ENCODE assay signal across 15 mouse cellular contexts in genomic region chr19:34758754-34759153, GRCm38 (mm10). TPM values are rescaled to one million over a fixed set of nuclear protein-coding genes. Genes with fewer than 3 reads are reported as not detected.
DNase-seq lines count a peak whose midpoint lies in the region; ATAC-seq and TF ChIP-seq lines count a peak whose summit lies in the region.
"Had no signal": no experiment of that assay in that cellular context is flagged by ENCODE, and none has a peak within 500 bp of the region (broad histone marks: within the 10 kb centered on the region; RNA-seq: fewer than 3 reads in every experiment).

No protein-coding gene starts in this region.

- H3K4me1 ChIP-seq in intestine, embryonic 15.5 days (replicated peaks) = no peaks in the 10 kb centered on the region
- peaks cover 4% of the 10 kb centered on the region; the same call in 1 of the 2 replicates for H3K4me1 ChIP-seq in intestine, postnatal 0 days (replicated peaks; ENCODE audit: control insufficient read depth, insufficient read depth, low read length)
- peaks cover 19% of the 10 kb centered on the region; the same call in 1 of the 2 replicates for H3K4me1 ChIP-seq in heart, embryonic 15.5 days (replicated peaks)
- H3K4me1 ChIP-seq in liver, embryonic 12.5 days = no peaks in the 10 kb centered on the region; the same call in 1 of the 2 replicates

- H3K4me2 ChIP-seq in intestine, embryonic 15.5 days (replicated peaks) = no peak overlapping the region
- no peak overlapping the region for H3K4me2 ChIP-seq in intestine, postnatal 0 days (replicated peaks; ENCODE audit: low read depth)
- no peak overlapping the region for H3K4me2 ChIP-seq in heart, embryonic 15.5 days
- no peak overlapping the region for H3K4me2 ChIP-seq in liver, embryonic 12.5 days
- H3K4me2 ChIP-seq: midbrain, embryonic 11.5 days had no signal

- no peak overlapping the region for H3K27ac ChIP-seq in intestine, embryonic 15.5 days
- H3K27ac ChIP-seq in intestine, postnatal 0 days (ENCODE audit: low read depth, low read length) = no peak overlapping the region
- peak overlapping the region; percentile 64 for H3K27ac ChIP-seq in heart, embryonic 15.5 days
- H3K27ac ChIP-seq in liver, embryonic 12.5 days = no peak overlapping the region
- H3K27ac ChIP-seq: heart, adult 2 months had no signal

- TF ChIP-seq CTCF in intestine, postnatal 0 days (IDR thresholded peaks at IDR 0.05; ENCODE audit: low read depth) = no peak

- no peaks in the 10 kb centered on the region for H3K27me3 ChIP-seq in intestine, embryonic 15.5 days (replicated peaks)
- no peaks in the 10 kb centered on the region for H3K27me3 ChIP-seq in intestine, postnatal 0 days (replicated peaks; ENCODE audit: control insufficient read depth, insufficient read depth, low read length)
- no peaks in the 10 kb centered on the region for H3K27me3 ChIP-seq in heart, embryonic 15.5 days
- H3K27me3 ChIP-seq in liver, embryonic 12.5 days (replicated peaks) = no peaks in the 10 kb centered on the region

- peak; percentile 87 for ATAC-seq in intestine, embryonic 15.5 days
- ATAC-seq in intestine, postnatal 0 days = no peak
- ATAC-seq in heart, embryonic 15.5 days (replicated peaks; ENCODE audit: insufficient number of reproducible peaks, insufficient read depth, low FRiP score, low read depth) = peak; percentile 83; the same call in 1 of the 2 replicates
- 0 out of 2 replicates have a peak, but pooled peaks have one; percentile 30 for ATAC-seq in liver, embryonic 12.5 days

- peak; percentile 88 to 93 for DNase-seq in kidney, adult 8-10 months
- DNase-seq in spleen, adult 18-20 months = no peak
- no peak for DNase-seq in cerebellum, postnatal 10 days
- DNase-seq in thymus, postnatal 4 days = no peak
- DNase-seq: adrenal gland, adult 8-10 months; cerebellum, postnatal 14 days; lung, postnatal 10 days; right cerebral cortex, postnatal 25 days; thymus, adult 2 months had no signal

- H3K4me3 ChIP-seq in intestine, embryonic 15.5 days (replicated peaks) = no peak overlapping the region
- H3K4me3 ChIP-seq in intestine, postnatal 0 days (ENCODE audit: low read depth, low read length) = no peak overlapping the region
- no peak overlapping the region for H3K4me3 ChIP-seq in heart, embryonic 15.5 days
- no peak overlapping the region for H3K4me3 ChIP-seq in liver, embryonic 12.5 days
- H3K4me3 ChIP-seq: heart, adult 2 months had no signal

- H3K9me3 ChIP-seq in intestine, embryonic 15.5 days = no peaks in the 10 kb centered on the region
- H3K9me3 ChIP-seq in intestine, postnatal 0 days (ENCODE audit: control insufficient read depth) = no peaks in the 10 kb centered on the region
- H3K9me3 ChIP-seq in heart, embryonic 15.5 days (replicated peaks) = no peaks in the 10 kb centered on the region
- H3K9me3 ChIP-seq in liver, embryonic 12.5 days (replicated peaks) = no peaks in the 10 kb centered on the region

- H3K9ac ChIP-seq in intestine, embryonic 15.5 days = no peak overlapping the region
- H3K9ac ChIP-seq in intestine, postnatal 0 days (ENCODE audit: low read depth, low read length) = no peak overlapping the region
- H3K9ac ChIP-seq in heart, embryonic 15.5 days = no peak overlapping the region
- H3K9ac ChIP-seq in liver, embryonic 12.5 days = no peak overlapping the region

- no peaks in the 10 kb centered on the region for H3K36me3 ChIP-seq in intestine, embryonic 15.5 days
- no peaks in the 10 kb centered on the region for H3K36me3 ChIP-seq in intestine, postnatal 0 days (ENCODE audit: control insufficient read depth, insufficient read depth)
- no peaks in the 10 kb centered on the region for H3K36me3 ChIP-seq in heart, embryonic 15.5 days
- no peaks in the 10 kb centered on the region for H3K36me3 ChIP-seq in liver, embryonic 12.5 days

- WGBS in intestine, embryonic 15.5 days = 60% methylated on average over 1 of the region's 1 CpGs
- 17% methylated on average over 1 of the region's 1 CpGs for WGBS in intestine, postnatal 0 days
- WGBS in heart, embryonic 15.5 days = 33% methylated on average over 1 of the region's 1 CpGs
- WGBS in liver, embryonic 12.5 days (ENCODE audit: insufficient replicate concordance) = 53% methylated on average over 1 of the region's 1 CpGs

RNA-seq across cellular contexts. Expression of gene Slc16a12, which starts 11.7 kb away (rescaled TPM):
- polyA plus RNA-seq in intestine, embryonic 15.5 days (2015; fragmentation: Nextera tagmentation; extraction: Ambion mirVana) = 6.9 and 8.5 TPM in 2 replicates
- polyA plus RNA-seq in intestine, postnatal 0 days (2015; fragmentation: Nextera tagmentation; extraction: Ambion mirVana) = 5.3 and 6.8 TPM in 2 replicates
- 11.2 and 11.8 TPM in 2 replicates for polyA plus RNA-seq in heart, embryonic 15.5 days (2015; fragmentation: Nextera tagmentation; extraction: Ambion mirVana)
- polyA plus RNA-seq in liver, embryonic 12.5 days (2016; fragmentation: Nextera tagmentation; extraction: Ambion mirVana) = 10.9 and 11.7 TPM in 2 replicates

Comparison
In these comparisons a context has a peak if more than half of its experiments do, and no peak if none do; other contexts are left out.
1. DNase-seq: peak in kidney, adult 8-10 months (2 of 2); none in spleen, adult 18-20 months (0 of 2), cerebellum, postnatal 10 days (0 of 2) and thymus, postnatal 4 days (single experiment).